Mouse (Mus musculus) embryonic facial prominence, embryonic 11.5 days (tissue): ENCODE results near the gene Lsm10. TPM values are rescaled to one million over a fixed set of nuclear protein-coding genes. Genes with fewer than 3 reads are reported as not detected.

ENCODE experiments used
- ATAC-seq: fragments of 200-750 bp; cut with Nextera tagmentation; replicated peaks from 2 replicates; pipeline ENCODE4 v1.8.0; 2017; ENCODE audit warnings: low read depth; ENCODE audit not compliant: insufficient number of reproducible peaks, low FRiP score, low TSS enrichment
- DNase-seq: peaks from one replicate; pipeline ENCODE4 v3.0.0-alpha.2; 2015; ENCODE audit warnings: low spot score
- H3K27ac ChIP-seq: fragments of 300-500 bp; sonication (generic); replicated peaks from 2 replicates; pipeline ENCODE4 v1.5.1; 2014; ENCODE audit warnings: mild to moderate bottlenecking, low read depth, low read length, control low read depth
- H3K27me3 ChIP-seq: fragments of 300-500 bp; sonication (generic); 2 replicates; pipeline ENCODE4 v1.6.1; 2014; ENCODE audit warnings: mild to moderate bottlenecking, low read length, moderate library complexity, mixed read lengths; ENCODE audit not compliant: control insufficient read depth, insufficient read depth
- H3K36me3 ChIP-seq: fragments of 300-500 bp; sonication (generic); replicated peaks from 2 replicates; pipeline ENCODE4 v1.6.1; 2014; ENCODE audit warnings: low read depth, mild to moderate bottlenecking, low read length, moderate library complexity, mixed read lengths; ENCODE audit not compliant: control insufficient read depth, insufficient read depth
- H3K4me1 ChIP-seq: fragments of 300-500 bp; sonication (generic); 2 replicates; pipeline ENCODE4 v1.6.1; 2014; ENCODE audit warnings: low read length, mixed read lengths; ENCODE audit not compliant: control insufficient read depth, insufficient read depth
- H3K4me2 ChIP-seq: fragments of 300-500 bp; sonication (generic); 2 replicates; pipeline ENCODE4 v1.6.1; 2014; ENCODE audit warnings: low read depth, mild to moderate bottlenecking, control low read depth, low read length, moderate library complexity
- H3K4me3 ChIP-seq: fragments of 300-500 bp; sonication (generic); 2 replicates; pipeline ENCODE4 v1.5.1; 2014; ENCODE audit warnings: low read depth, low read length, control low read depth
- H3K9ac ChIP-seq: fragments of 300-500 bp; sonication (generic); replicated peaks from 2 replicates; pipeline ENCODE4 v1.6.1; 2014; ENCODE audit warnings: mild to moderate bottlenecking, control low read depth, low read length
- H3K9me3 ChIP-seq: fragments of 300-500 bp; sonication (generic); replicated peaks from 2 replicates; pipeline ENCODE4 v1.6.1; 2016; ENCODE audit warnings: mild to moderate bottlenecking, low read length, inconsistent platforms, mixed read lengths; ENCODE audit not compliant: control insufficient read depth
- WGBS: fragments of 180-500 bp; shearing (Covaris S2); extraction: QIAGEN DNeasy Blood & Tissue Kit; methylation state at CpG from one replicate; pipeline ENCODE4 v1.1.7; 2014; 5-methylcytosine and 5-hydroxymethylcytosine counted together
- polyA plus RNA-seq: library from polyadenylated mRNA; unstranded; fragments of >200 nt; fragmentation: Nextera tagmentation; extraction: Ambion mirVana; gene quantifications from 2 replicates; pipeline ENCODE4 v1.2.1, GENCODE M21; 2014

Gene Lsm10
- polyA plus RNA-seq, 1 experiment from 2014 or later: 46.1 TPM

GRCm38 (mm10) chr4:126102061-126102841 lies 5.8 kb downstream of the Lsm10 start:
- H3K36me3 ChIP-seq: no peaks in the 10 kb centered on the region
- WGBS: 45% methylated on average over 7 of the region's 7 CpGs
- H3K4me1 ChIP-seq: no peaks in the 10 kb centered on the region
- no peak for DNase-seq
- H3K27ac ChIP-seq: no peak overlapping the region
- H3K4me3 ChIP-seq: no peak overlapping the region
- H3K4me2 ChIP-seq: peak overlapping the region; percentile 78; the same call in 1 of the 2 replicates
- no peak overlapping the region; the same call in 1 of the 2 replicates for H3K9ac ChIP-seq
- no peak for ATAC-seq
- no peaks in the 10 kb centered on the region for H3K27me3 ChIP-seq
- H3K9me3 ChIP-seq: no peaks in the 10 kb centered on the region

GRCm38 (mm10) chr4:126103057-126103581 lies 6.7 kb downstream of the Lsm10 start:
- Histone ChIP-seq H3K4me3 (peak overlapping the region; percentile 97), H3K27ac (peak overlapping the region; percentile 48), H3K27me3 (no peaks in the 10 kb centered on the region), H3K9me3 (no peaks in the 10 kb centered on the region), H3K4me2 (peak overlapping the region; percentile 78), H3K36me3 (no peaks in the 10 kb centered on the region), H3K9ac (peak overlapping the region; percentile 57), H3K4me1 (no peaks in the 10 kb centered on the region)
- WGBS: 3% methylated on average over 15 of the region's 15 CpGs
- ATAC-seq (peak; percentile 31; the same call in 1 of the 2 replicates), DNase-seq (peak; percentile 56)

DNA sequence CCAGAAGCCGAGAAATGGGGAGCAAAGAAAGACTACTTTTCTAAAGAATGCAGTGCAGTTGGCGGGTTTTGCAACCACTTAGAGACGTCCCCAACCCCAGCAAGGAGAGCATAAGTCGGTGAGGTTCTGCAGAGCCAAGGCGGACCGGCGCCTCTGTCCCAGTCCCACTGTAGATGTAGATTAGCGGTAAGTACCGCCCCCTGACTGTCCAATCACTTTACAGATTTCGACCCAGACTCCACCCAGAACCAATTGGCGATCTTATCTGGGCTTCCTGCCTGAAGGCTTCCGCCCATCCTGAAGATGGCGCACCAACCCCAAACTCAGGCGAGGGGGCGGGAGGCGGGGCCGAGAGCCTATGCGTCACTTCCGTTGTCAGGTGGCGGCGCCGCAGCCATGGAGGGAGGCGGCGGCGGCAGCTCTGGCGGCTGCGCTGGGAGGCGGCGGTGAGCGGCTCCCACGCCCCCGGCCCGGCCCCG lies 7.2 kb downstream of the Lsm10 start, which contains the start of gene Stk40:
Gene Stk40 (plus strand): TSS at position 368 of the 479 bp plus-strand sequence.
- WGBS: under 1% methylated on average over 34 of the region's 34 CpGs
- peak within 1 kb of the TSS; percentile 89 for H3K4me2 ChIP-seq
- H3K4me3 ChIP-seq: peak within 1 kb of the TSS; percentile 97
- no peaks in the 10 kb centered on the region for H3K27me3 ChIP-seq
- H3K9me3 ChIP-seq: no peaks in the 10 kb centered on the region
- H3K4me1 ChIP-seq: no peaks in the 10 kb centered on the region
- DNase-seq (peak; percentile 99), ATAC-seq (peak; percentile 95)
- no peaks in the 10 kb centered on the region for H3K36me3 ChIP-seq
- peak within 1 kb of the TSS; percentile 78 for H3K9ac ChIP-seq
- H3K27ac ChIP-seq: peak within 1 kb of the TSS; percentile 48

GRCm38 (mm10) chr4:126104261-126105075 lies 8.0 kb downstream of the Lsm10 start:
- no peaks in the 10 kb centered on the region for H3K27me3 ChIP-seq
- ATAC-seq: 0 out of 2 replicates have a peak, but pooled peaks have one; percentile 4
- peak overlapping the region; percentile 97 for H3K4me3 ChIP-seq
- H3K36me3 ChIP-seq: no peaks in the 10 kb centered on the region
- DNase-seq: peak; percentile 32
- WGBS: 4% methylated on average over 34 of the region's 34 CpGs
- H3K4me2 ChIP-seq: peak overlapping the region; percentile 89
- H3K9ac ChIP-seq: peak overlapping the region; percentile 78
- H3K27ac ChIP-seq: no peak overlapping the region
- H3K4me1 ChIP-seq: no peaks in the 10 kb centered on the region
- H3K9me3 ChIP-seq: no peaks in the 10 kb centered on the region

DNA sequence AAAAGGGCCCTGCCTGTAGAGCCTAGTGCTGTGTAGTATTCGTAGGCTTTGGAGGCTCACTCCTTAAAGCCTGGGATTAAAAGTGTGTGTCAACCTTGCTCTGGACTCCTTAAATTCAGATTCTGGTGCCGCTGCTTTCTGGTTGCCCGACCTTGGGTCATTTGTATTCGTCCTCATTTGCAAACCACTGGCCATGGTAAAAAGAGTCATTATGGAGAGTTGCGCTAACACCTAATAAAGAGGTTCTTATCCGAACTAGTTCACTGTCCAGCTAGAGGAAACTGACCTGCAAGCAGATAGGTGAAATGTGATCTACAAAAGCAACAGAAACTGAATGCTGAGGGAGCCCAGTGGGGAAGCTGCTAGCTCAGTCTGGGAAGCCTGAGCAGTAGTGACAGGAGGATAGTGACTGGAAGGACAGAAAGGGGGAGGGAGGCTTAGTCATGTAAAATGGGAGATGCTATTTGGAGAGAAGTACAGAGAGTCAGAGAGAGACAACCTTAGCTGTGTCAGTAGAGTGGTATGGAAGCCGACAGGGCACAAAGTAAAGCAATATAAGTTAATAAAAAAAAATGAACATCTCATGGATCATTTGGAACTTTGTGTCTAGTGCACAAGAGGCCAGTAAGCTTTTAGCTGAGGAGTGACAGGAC lies 8.8 kb downstream of the Lsm10 start:
- ATAC-seq (no peak), DNase-seq (no peak)

DNA sequence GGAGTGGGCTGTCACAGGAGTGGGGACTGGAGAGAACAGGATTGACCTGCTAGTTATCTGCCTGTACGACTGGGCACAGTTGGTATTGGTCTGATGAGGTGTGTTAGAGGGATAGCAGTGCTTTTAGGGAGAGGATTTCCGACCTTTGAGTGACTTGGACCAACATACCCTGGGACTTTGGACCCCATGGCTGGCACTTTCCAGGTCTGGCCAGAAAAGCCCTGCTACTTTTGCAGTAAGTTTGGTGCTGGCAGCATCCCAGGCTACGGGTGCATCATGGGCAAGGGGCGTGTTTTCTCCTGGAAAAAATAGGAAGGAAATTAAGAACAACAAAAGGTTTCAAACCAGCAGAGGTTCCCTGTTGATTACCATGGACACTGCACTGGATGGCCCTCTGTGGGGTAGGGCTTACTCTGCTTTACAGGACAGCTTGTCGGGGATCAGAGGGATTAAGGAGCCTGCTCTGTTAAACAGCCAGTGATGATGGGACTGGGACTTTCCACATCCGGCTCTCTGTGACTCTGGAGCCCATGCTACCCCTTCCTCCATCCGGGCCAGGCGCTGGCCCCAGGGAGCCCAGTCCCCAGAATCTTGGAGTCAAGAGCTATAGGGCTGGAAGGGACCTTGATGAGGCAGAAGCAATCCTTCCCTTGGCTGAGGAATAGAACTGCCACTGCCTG lies 11.8 kb downstream of the Lsm10 start:
- 43% methylated on average over 8 of the region's 8 CpGs for WGBS
- peaks cover 8% of the 10 kb centered on the region for H3K4me1 ChIP-seq
- no peaks in the 10 kb centered on the region for H3K36me3 ChIP-seq
- DNase-seq: no peak
- no peak overlapping the region for H3K4me2 ChIP-seq
- ATAC-seq: no peak
- H3K27me3 ChIP-seq: no peaks in the 10 kb centered on the region
- no peak overlapping the region for H3K27ac ChIP-seq
- no peaks in the 10 kb centered on the region for H3K9me3 ChIP-seq
- no peak overlapping the region for H3K4me3 ChIP-seq
- H3K9ac ChIP-seq: no peak overlapping the region

More for the DNA sequence above, 8.8 kb downstream of the Lsm10 start:
- no peaks in the 10 kb centered on the region for H3K4me1 ChIP-seq
- no peak overlapping the region for H3K27ac ChIP-seq
- no peaks in the 10 kb centered on the region for H3K27me3 ChIP-seq
- 56% methylated on average over 7 of the region's 7 CpGs for WGBS
- H3K36me3 ChIP-seq: no peaks in the 10 kb centered on the region
- H3K9me3 ChIP-seq: no peaks in the 10 kb centered on the region
- H3K9ac ChIP-seq: no peak overlapping the region
- H3K4me2 ChIP-seq: no peak overlapping the region
- no peak overlapping the region for H3K4me3 ChIP-seq
